Mouse (Mus musculus): ENCODE data around the gene Tuba1a. TPM values are rescaled to one million over a fixed set of nuclear protein-coding genes. Genes with fewer than 3 reads are reported as not detected.
A peak's percentile ranks its signal among the peaks of the same experiment; 100 is the strongest.

Tuba1a gene
- polyA plus RNA-seq, 1 experiment from 2014 or later, result 109 TPM

DNA sequence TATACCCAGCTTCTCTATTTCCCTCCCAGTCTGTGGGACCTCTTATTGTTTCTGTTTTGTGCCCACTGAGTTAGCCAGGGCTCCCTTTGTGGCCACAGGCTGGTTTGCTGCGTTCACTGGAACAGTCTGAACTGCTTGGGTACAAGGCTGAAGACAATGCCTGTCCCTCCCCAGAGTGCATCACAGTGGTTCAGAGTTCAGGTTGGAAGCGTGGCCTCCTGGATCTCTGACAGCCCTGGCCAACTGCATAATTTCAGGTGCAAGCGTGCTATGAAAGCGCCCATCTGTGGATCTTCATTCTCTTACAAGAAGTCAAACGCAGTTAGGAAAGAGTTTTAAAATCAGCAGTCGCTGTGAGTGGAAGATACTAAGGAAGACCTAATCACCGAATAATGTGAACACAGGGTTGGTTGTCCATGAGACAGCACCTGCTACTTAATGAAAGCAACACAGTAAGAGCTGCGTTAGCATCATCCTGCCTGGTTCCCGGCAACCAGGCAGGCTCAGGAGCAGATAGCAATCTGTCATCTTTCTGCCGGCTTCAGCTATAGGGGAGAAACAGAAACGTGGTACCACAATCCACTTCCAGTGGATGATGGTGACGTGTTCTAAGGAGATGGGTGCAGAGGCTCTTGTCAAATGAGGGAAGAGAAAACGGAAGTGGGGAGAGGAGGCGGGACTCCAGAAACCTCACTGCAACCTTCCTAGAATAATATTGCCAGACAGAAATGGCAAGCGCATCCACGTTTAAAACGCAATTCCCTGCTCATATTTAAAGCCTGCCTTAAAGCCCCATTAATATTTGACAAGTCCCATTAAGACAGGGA lies 38.8 kb upstream of the Tuba1a start:
- Histone ChIP-seq H3K4me2 (peak overlapping the region; percentile 83), H3K4me1 (replicated peaks) (peaks cover 23% of the 10 kb centered on the region), H3K27ac (peak overlapping the region; percentile 89; the same call in 1 of the 2 replicates), H3K9me3 (replicated peaks) (no peaks in the 10 kb centered on the region), H3K36me3 (no peaks in the 10 kb centered on the region), H3K9ac (peak overlapping the region; percentile 78), H3K27me3 (no peaks in the 10 kb centered on the region), H3K4me3 (replicated peaks) (peak overlapping the region; percentile 60)
- WGBS (ENCODE audit: insufficient replicate concordance), result 25% methylated on average over 17 of the region's 17 CpGs
- DNase-seq (peak; percentile 43), ATAC-seq (ENCODE audit: low read depth) (peak; percentile 40)

- WGBS (ENCODE audit: insufficient replicate concordance), result 65% methylated on average over 9 of the region's 9 CpGs
- Histone ChIP-seq H3K4me2 (peak overlapping the region; percentile 83; the same call in 1 of the 2 replicates), H3K9me3 (replicated peaks) (no peaks in the 10 kb centered on the region)
Measured at GRCm38 (mm10) chr15:98991540-98992050, 38.1 kb upstream of the Tuba1a start.

DNA sequence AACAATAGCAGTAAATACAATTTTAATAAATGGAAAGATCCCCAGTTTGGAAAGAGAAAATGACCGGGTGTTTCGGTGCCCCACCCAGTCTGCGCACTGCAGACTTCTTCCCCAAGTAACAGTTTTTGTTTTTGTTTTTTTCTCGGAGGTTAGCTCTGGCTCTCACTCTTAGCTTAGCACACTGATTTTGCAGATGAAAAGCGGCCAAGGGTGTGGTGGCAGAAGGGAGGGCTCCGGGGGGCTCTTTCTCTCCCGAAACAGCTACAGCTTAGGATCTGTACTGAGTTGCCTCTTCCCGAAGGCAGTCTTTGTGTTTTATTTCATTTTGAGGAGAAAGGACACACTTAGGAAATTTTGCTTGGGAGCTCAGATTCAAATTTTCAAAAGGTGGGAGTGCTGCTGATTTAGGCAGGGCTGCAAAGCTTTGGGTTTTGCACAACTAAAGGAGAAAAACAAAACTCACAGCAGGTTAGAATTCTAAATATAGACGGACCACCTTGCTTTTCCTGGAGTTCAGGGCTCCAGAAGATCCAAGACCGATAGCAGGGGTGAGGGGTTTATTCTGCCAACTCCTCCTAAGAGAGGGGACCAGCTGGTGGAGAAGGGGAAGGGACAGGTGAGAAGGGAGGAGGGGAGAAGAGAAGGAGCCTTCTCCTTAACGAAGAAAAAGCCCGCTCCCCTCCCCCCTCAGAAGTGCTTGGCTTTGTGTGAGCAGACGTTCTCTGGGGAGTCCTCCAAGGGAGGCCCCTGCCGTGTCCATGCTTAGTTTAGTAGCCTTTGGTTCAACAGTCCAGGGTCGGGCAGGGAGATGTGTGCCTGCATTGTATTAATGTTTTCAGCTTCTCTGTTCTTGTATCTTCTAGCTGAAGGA lies 37.4 kb upstream of the Tuba1a start:
- Histone ChIP-seq H3K9me3 (replicated peaks) (no peaks in the 10 kb centered on the region), H3K4me3 (replicated peaks) (no peak overlapping the region), H3K36me3 (no peaks in the 10 kb centered on the region), H3K4me1 (replicated peaks) (peaks cover 27% of the 10 kb centered on the region), H3K4me2 (no peak overlapping the region), H3K27me3 (no peaks in the 10 kb centered on the region), H3K9ac (no peak overlapping the region), H3K27ac (no peak overlapping the region)
- ATAC-seq (ENCODE audit: low read depth) (no peak), DNase-seq (no peak)
- WGBS (ENCODE audit: insufficient replicate concordance), result 54% methylated on average over 15 of the region's 15 CpGs

More at GRCm38 (mm10) chr15:98991540-98992050, 38.1 kb upstream of the Tuba1a start:
- ATAC-seq (ENCODE audit: low read depth), result no peak
- Histone ChIP-seq H3K9ac (no peak overlapping the region), H3K27me3 (no peaks in the 10 kb centered on the region), H3K4me3 (replicated peaks) (no peak overlapping the region), H3K27ac (no peak overlapping the region), H3K4me1 (replicated peaks) (peaks cover 23% of the 10 kb centered on the region), H3K36me3 (no peaks in the 10 kb centered on the region)
- no peak for DNase-seq

DNA sequence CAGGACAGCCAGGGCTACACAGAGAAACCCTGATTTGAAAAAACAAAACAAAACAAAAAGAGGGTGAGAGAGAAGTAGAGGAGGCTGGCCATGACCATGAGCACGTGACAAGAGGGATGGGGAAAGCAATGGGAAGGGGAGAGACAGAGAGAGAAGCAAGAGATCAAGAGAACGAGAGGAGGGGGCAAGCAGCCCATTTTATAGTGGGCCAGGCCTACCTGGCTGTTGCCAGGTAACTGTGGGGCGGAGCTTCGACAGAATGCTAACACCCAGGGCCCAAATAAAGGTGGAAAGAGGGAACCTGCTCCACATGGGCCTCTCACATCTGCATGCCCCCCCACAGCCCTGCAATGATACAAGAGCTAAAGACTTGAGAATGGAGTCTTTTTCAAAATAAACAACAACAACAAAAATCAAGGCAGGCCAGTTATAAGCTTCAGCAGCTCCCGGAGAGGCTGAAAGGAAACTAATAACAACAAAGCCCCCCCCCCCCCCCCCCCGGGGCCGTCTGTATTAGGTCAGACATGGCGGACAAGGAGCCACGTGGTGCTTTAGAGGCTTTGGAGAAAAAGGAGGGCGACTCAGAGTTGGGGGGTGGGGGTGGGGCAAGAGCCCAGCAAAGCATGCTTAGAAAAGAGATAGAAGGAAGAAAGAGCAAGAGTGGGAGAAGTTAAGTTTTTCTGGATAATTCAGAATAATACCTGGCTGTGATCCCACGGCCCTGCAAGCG lies 36.4 kb upstream of the Tuba1a start:
- H3K27ac ChIP-seq, result no peak overlapping the region
- H3K4me2 ChIP-seq, result no peak overlapping the region
- no peak overlapping the region for H3K4me3 ChIP-seq (replicated peaks)
- ATAC-seq (ENCODE audit: low read depth), result no peak
- peaks cover 34% of the 10 kb centered on the region for H3K4me1 ChIP-seq (replicated peaks)
- no peak overlapping the region for H3K9ac ChIP-seq
- no peaks in the 10 kb centered on the region for H3K9me3 ChIP-seq (replicated peaks)
- H3K27me3 ChIP-seq, result no peaks in the 10 kb centered on the region
- H3K36me3 ChIP-seq, result no peaks in the 10 kb centered on the region
- WGBS (ENCODE audit: insufficient replicate concordance), result 57% methylated on average over 10 of the region's 12 CpGs
- DNase-seq, result no peak

- Histone ChIP-seq H3K36me3 (no peaks in the 10 kb centered on the region), H3K4me3 (replicated peaks) (no peak overlapping the region), H3K27me3 (no peaks in the 10 kb centered on the region), H3K27ac (no peak overlapping the region), H3K9me3 (replicated peaks) (no peaks in the 10 kb centered on the region), H3K4me1 (replicated peaks) (peaks cover 40% of the 10 kb centered on the region), H3K4me2 (no peak overlapping the region), H3K9ac (no peak overlapping the region)
- ATAC-seq (ENCODE audit: low read depth) (no peak), DNase-seq (no peak)
- 63% methylated on average over 3 of the region's 3 CpGs for WGBS (ENCODE audit: insufficient replicate concordance)
Measured at GRCm38 (mm10) chr15:98988787-98989186, 35.3 kb upstream of the Tuba1a start.

DNA sequence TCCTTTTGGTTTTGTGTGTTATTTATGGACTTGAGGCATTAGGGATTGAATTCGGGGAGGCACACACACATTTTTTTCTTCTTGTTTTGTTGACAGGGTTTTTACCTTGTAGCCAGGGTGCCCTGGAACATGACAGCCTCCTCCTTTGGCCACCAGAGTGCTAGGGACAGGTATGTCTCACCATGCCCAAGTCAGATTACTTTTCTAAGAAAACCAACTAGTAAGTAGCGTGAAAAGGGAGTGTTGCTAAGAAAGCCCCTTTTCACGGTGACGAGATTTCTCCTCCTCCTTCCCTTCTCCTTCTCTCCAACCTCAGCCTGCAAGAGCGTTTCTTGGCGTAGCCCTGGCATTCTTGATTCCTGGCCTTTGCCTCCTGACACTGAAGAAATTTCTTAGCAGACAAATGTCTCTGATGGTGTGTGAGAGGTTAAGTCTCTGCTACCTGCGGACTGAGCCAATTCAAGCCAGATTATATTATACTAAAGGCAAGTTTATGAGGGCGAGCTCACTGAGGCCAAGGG lies 34.2 kb upstream of the Tuba1a start:
- Histone ChIP-seq H3K27ac (no peak overlapping the region), H3K36me3 (no peaks in the 10 kb centered on the region), H3K27me3 (no peaks in the 10 kb centered on the region), H3K9ac (no peak overlapping the region), H3K4me2 (no peak overlapping the region), H3K9me3 (replicated peaks) (no peaks in the 10 kb centered on the region), H3K4me3 (replicated peaks) (no peak overlapping the region), H3K4me1 (replicated peaks) (peaks cover 42% of the 10 kb centered on the region)
- ATAC-seq (ENCODE audit: low read depth) (no peak), DNase-seq (no peak)
- WGBS (ENCODE audit: insufficient replicate concordance), result 69% methylated on average over 8 of the region's 8 CpGs

DNA sequence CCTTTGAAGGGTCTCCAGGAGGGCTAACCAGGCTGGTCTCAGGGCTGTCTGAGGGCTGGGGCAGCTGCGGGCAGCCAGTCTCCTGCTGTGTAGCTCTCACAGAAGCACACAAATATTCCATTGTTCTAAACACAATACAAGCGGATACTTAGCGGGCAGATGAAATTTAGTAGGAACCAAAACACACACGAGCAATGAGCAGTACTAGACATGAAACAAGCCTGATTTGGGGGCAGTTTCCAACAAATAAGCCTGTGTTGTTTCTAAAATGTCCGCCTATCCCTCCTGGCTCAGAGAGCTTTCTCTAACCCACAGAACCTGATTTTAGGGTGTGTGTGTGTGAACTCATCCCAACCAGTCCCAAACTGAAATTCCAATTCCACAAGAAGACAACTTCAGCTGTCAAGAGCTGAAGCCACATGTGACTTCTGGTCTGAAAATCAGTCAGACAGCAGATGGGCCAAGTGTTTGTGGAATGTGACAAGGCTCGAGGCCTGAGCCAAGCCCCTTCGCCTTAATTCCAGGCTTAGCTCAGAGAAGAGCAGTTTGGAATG lies 33.7 kb upstream of the Tuba1a start:
- Histone ChIP-seq H3K27ac (no peak overlapping the region), H3K4me2 (no peak overlapping the region), H3K4me3 (replicated peaks) (no peak overlapping the region), H3K4me1 (replicated peaks) (peaks cover 37% of the 10 kb centered on the region), H3K9ac (no peak overlapping the region), H3K36me3 (no peaks in the 10 kb centered on the region), H3K27me3 (no peaks in the 10 kb centered on the region), H3K9me3 (replicated peaks) (no peaks in the 10 kb centered on the region)
- ATAC-seq (ENCODE audit: low read depth), result no peak
- WGBS (ENCODE audit: insufficient replicate concordance), result 73% methylated on average over 7 of the region's 7 CpGs
- no peak for DNase-seq

GRCm38 (mm10) chr15:98985982-98986715 lies 32.6 kb upstream of the Tuba1a start:
- H3K9me3 ChIP-seq (replicated peaks), result no peaks in the 10 kb centered on the region
- peak overlapping the region; percentile 86 for H3K27ac ChIP-seq
- DNase-seq (no peak), ATAC-seq (ENCODE audit: low read depth) (no peak)
- H3K9ac ChIP-seq, result peak overlapping the region; percentile 77
- peak overlapping the region; percentile 68 for H3K4me3 ChIP-seq (replicated peaks)
- 45% methylated on average over 12 of the region's 12 CpGs for WGBS (ENCODE audit: insufficient replicate concordance)
- peaks cover 32% of the 10 kb centered on the region for H3K4me1 ChIP-seq (replicated peaks)
- no peaks in the 10 kb centered on the region for H3K36me3 ChIP-seq
- H3K27me3 ChIP-seq, result peaks cover 6% of the 10 kb centered on the region; the same call in 1 of the 2 replicates
- H3K4me2 ChIP-seq, result peak overlapping the region; percentile 74

GRCm38 (mm10) chr15:98985240-98985981 lies 31.9 kb upstream of the Tuba1a start:
- Histone ChIP-seq H3K9ac (peak overlapping the region; percentile 77), H3K9me3 (replicated peaks) (no peaks in the 10 kb centered on the region), H3K27ac (peak overlapping the region; percentile 86), H3K4me1 (replicated peaks) (peaks cover 32% of the 10 kb centered on the region), H3K36me3 (no peaks in the 10 kb centered on the region), H3K4me3 (replicated peaks) (peak overlapping the region; percentile 68), H3K27me3 (peaks cover 6% of the 10 kb centered on the region; the same call in 1 of the 2 replicates), H3K4me2 (peak overlapping the region; percentile 74)
- peak; percentile 86 for ATAC-seq (ENCODE audit: low read depth)
- peak; percentile 64 for DNase-seq
- WGBS (ENCODE audit: insufficient replicate concordance), result under 1% methylated on average over 29 of the region's 29 CpGs

Measured in liver, embryonic 13.5 days (tissue).